Mouse (Mus musculus): ENCODE results near the gene Zfp985.
"Not testable (repeated sequence)": the region's sequence is repeated elsewhere in the genome, so short reads cannot be mapped to it uniquely, and the experiment has no call there.

Gene Zfp985

GRCm38 (mm10) chr4:147553071-147553470 is at the start of gene Zfp985:
Zfp985 (plus strand) TSS chr4:147553277.
- peak; percentile 48 for DNase-seq (ENCODE audit: low spot score)

GRCm38 (mm10) chr4:147509174-147509573 is 43.9 kb upstream of the Zfp985 start:
- DNase-seq (ENCODE audit: low spot score): no peak

GRCm38 (mm10) chr4:147518981-147519380 is 34.1 kb upstream of the Zfp985 start:
- no peak for DNase-seq (ENCODE audit: low spot score)

- DNase-seq (ENCODE audit: low spot score): no peak
These were observed 33.0 kb upstream of the Zfp985 start for GRCm38 (mm10) chr4:147520100-147520499.

- DNase-seq (ENCODE audit: low spot score): no peak
These were observed 28.0 kb upstream of the Zfp985 start for GRCm38 (mm10) chr4:147525125-147525524.

- no peak for DNase-seq (ENCODE audit: low spot score)
These were observed 22.7 kb upstream of the Zfp985 start for GRCm38 (mm10) chr4:147530366-147530765.

GRCm38 (mm10) chr4:147535916-147536315 is 17.2 kb upstream of the Zfp985 start:
- not testable (repeated sequence) for DNase-seq (ENCODE audit: low spot score)

- no peak for DNase-seq (ENCODE audit: low spot score)
These were observed 15.4 kb upstream of the Zfp985 start for GRCm38 (mm10) chr4:147537702-147538101.

- not testable (repeated sequence) for DNase-seq (ENCODE audit: low spot score)
These were observed 13.2 kb upstream of the Zfp985 start, which contains the start of gene Gm16503 for GRCm38 (mm10) chr4:147539918-147540317. Gm16503 (plus strand) TSS chr4:147540218.

GRCm38 (mm10) chr4:147541105-147541504 is 12.0 kb upstream of the Zfp985 start:
- no peak for DNase-seq (ENCODE audit: low spot score)

- DNase-seq (ENCODE audit: low spot score): not testable (repeated sequence)
These were observed 1.3 kb downstream of the Zfp985 start for GRCm38 (mm10) chr4:147554361-147554760.

- not testable (repeated sequence) for DNase-seq (ENCODE audit: low spot score)
These were observed 3.8 kb downstream of the Zfp985 start for GRCm38 (mm10) chr4:147556921-147557320.

GRCm38 (mm10) chr4:147558011-147558410 is 4.9 kb downstream of the Zfp985 start:
- not testable (repeated sequence) for DNase-seq (ENCODE audit: low spot score)

- DNase-seq (ENCODE audit: low spot score): peak; percentile 30
These were observed 6.0 kb downstream of the Zfp985 start for GRCm38 (mm10) chr4:147559096-147559495.

- DNase-seq (ENCODE audit: low spot score): no peak
These were observed 12.5 kb downstream of the Zfp985 start for GRCm38 (mm10) chr4:147565426-147566220.

- DNase-seq (ENCODE audit: low spot score): not testable (repeated sequence)
These were observed 18.1 kb downstream of the Zfp985 start for GRCm38 (mm10) chr4:147571156-147571555.

- DNase-seq (ENCODE audit: low spot score): not testable (repeated sequence)
These were observed 26.3 kb downstream of the Zfp985 start for GRCm38 (mm10) chr4:147579371-147579770.

GRCm38 (mm10) chr4:147586511-147587473 is 33.7 kb downstream of the Zfp985 start:
- DNase-seq (ENCODE audit: low spot score): no peak

- not testable (repeated sequence) for DNase-seq (ENCODE audit: low spot score)
These were observed 41.6 kb downstream of the Zfp985 start for GRCm38 (mm10) chr4:147594630-147595029.

- DNase-seq (ENCODE audit: low spot score): no peak
These were observed 44.6 kb downstream of the Zfp985 start for GRCm38 (mm10) chr4:147597685-147598084.

GRCm38 (mm10) chr4:147598831-147599230 is 45.8 kb downstream of the Zfp985 start:
- no peak for DNase-seq (ENCODE audit: low spot score)

- DNase-seq (ENCODE audit: low spot score): no peak
These were observed 48.8 kb downstream of the Zfp985 start for GRCm38 (mm10) chr4:147601881-147602280.

Measured in adipocyte (in vitro differentiated cells).